Mouse (Mus musculus): ENCODE measurements around the gene Mat2a.
A peak's percentile ranks its signal among the peaks of the same experiment; 100 is the strongest.
"Not testable (repeated sequence)": the region's sequence is repeated elsewhere in the genome, so short reads cannot be mapped to it uniquely, and the experiment has no call there.

Gene Mat2a

GRCm38 (mm10) chr6:72439355-72440185 is at the start of gene Mat2a:
TSS of gene Mat2a (minus strand) at chr6:72439558.
- peak; percentile 89 for DNase-seq (ENCODE audit: low spot score)

GRCm38 (mm10) chr6:72488850-72489249 is 49.5 kb upstream of the Mat2a start:
- DNase-seq (ENCODE audit: low spot score): no peak

- no peak for DNase-seq (ENCODE audit: low spot score)
Observed at GRCm38 (mm10) chr6:72487282-72487681, 47.9 kb upstream of the Mat2a start.

- DNase-seq (ENCODE audit: low spot score): no peak
Observed at GRCm38 (mm10) chr6:72486307-72486706, 46.9 kb upstream of the Mat2a start.

- DNase-seq (ENCODE audit: low spot score): no peak
Observed at GRCm38 (mm10) chr6:72484887-72485286, 45.5 kb upstream of the Mat2a start.

GRCm38 (mm10) chr6:72482156-72482555 is 42.8 kb upstream of the Mat2a start:
- DNase-seq (ENCODE audit: low spot score): no peak

- no peak for DNase-seq (ENCODE audit: low spot score)
Observed at GRCm38 (mm10) chr6:72480422-72480702, 41.0 kb upstream of the Mat2a start.

GRCm38 (mm10) chr6:72479645-72480421 is 40.5 kb upstream of the Mat2a start:
- no peak for DNase-seq (ENCODE audit: low spot score)

GRCm38 (mm10) chr6:72478691-72479090 is 39.3 kb upstream of the Mat2a start:
- DNase-seq (ENCODE audit: low spot score): not testable (repeated sequence)

GRCm38 (mm10) chr6:72477621-72478020 is 38.3 kb upstream of the Mat2a start:
- DNase-seq (ENCODE audit: low spot score): no peak

- no peak for DNase-seq (ENCODE audit: low spot score)
Observed at GRCm38 (mm10) chr6:72476836-72477235, 37.5 kb upstream of the Mat2a start.

GRCm38 (mm10) chr6:72475221-72475985 is 36.0 kb upstream of the Mat2a start:
- DNase-seq (ENCODE audit: low spot score): peak; percentile 20

GRCm38 (mm10) chr6:72473264-72474041 is 34.1 kb upstream of the Mat2a start:
- no peak for DNase-seq (ENCODE audit: low spot score)

- DNase-seq (ENCODE audit: low spot score): no peak
Observed at GRCm38 (mm10) chr6:72466171-72466570, 26.8 kb upstream of the Mat2a start.

- no peak for DNase-seq (ENCODE audit: low spot score)
Observed at GRCm38 (mm10) chr6:72465361-72466157, 26.2 kb upstream of the Mat2a start.

- not testable (repeated sequence) for DNase-seq (ENCODE audit: low spot score)
Observed at GRCm38 (mm10) chr6:72462550-72463257, 23.3 kb upstream of the Mat2a start.

- DNase-seq (ENCODE audit: low spot score): no peak
Observed at GRCm38 (mm10) chr6:72460036-72460801, 20.9 kb upstream of the Mat2a start.

GRCm38 (mm10) chr6:72458921-72459320 is 19.6 kb upstream of the Mat2a start:
- DNase-seq (ENCODE audit: low spot score): no peak

- no peak for DNase-seq (ENCODE audit: low spot score)
Observed at GRCm38 (mm10) chr6:72458418-72458817, 19.1 kb upstream of the Mat2a start.

- DNase-seq (ENCODE audit: low spot score): no peak
Observed at GRCm38 (mm10) chr6:72456567-72456966, 17.2 kb upstream of the Mat2a start.
